Mouse (Mus musculus): Measurements from ENCODE around the gene Arf5.

Gene Arf5

DNA sequence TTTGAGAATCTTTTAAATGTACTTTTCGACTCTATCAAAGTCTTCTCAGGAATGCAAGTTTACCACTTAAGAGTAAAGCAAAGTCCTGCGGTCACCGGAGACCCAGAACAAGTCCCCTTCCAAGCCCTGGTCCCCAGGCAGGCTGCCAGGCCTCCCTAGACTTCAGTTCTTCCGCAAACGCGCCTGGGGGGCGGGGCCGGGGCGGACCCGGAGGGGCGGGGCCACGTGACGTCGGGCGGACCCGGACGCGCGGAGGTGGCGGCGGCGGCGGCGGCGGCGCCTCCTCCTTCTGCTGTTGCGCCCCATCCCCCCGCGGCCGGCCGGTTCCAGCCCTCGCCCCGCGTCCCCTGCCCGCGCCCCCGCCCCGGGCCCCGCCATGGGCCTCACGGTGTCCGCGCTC is at the start of gene Arf5:
Gene Arf5 (plus strand): TSS at position 248 of the 400 bp plus-strand sequence.
- peak; percentile 91 for DNase-seq

DNA sequence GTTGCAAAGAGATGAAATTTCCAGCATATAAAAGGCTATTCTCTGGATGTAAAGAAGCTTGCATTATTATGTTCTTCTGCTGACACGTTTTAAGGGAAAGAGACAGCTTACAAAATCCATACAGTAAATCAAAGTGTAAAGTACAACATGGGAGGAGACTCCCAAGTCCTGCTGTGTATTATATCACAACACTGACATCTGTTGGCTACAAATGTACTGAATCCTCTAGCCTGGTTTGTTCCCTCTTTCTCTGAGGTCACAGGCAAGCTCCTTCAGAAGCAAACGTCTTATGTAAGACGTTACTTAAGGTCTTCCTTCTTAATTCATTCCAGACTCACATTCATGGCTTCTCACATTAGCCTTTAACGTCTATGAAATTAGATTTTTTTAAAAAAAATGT is 41.4 kb upstream of the Arf5 start:
- no peak for DNase-seq

DNA sequence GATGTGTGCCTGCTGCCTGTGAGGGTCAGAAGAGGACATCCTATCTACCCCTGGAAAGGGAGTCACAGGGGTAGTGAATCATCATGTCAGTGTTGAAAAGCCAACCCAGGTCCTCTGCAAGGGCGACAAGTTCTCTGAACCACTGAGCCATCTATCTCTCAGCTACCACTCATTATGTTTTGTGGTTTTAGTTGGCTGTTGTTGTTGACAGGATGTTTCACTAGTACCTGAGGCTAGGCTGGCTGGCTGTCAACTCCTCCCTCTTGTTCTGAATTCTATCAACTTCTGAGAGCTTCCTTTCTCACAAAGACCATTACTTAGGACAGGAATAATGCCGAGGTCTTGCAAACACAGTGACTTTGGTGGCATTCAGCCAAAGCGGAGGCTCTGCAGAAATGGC is 38.2 kb upstream of the Arf5 start:
- DNase-seq, result no peak

DNA sequence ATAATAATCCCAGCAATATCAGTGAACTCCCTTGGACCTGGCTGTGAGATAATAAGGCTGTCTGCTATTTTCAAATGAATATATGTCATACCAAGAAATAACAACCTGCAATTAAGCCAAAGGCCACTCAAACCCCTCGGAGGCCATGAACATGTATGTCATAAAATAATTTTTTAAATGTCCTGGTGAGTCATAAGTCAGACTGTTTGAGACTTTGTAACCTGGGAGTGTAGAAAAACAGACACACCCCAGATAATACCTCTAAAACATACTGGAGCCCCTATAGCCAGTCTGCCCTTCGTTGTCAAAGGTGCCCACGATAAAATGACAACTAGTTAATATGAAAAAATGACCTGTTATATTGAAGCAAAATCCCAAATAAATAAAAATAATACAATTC is 34.3 kb upstream of the Arf5 start:
- no peak for DNase-seq

DNA sequence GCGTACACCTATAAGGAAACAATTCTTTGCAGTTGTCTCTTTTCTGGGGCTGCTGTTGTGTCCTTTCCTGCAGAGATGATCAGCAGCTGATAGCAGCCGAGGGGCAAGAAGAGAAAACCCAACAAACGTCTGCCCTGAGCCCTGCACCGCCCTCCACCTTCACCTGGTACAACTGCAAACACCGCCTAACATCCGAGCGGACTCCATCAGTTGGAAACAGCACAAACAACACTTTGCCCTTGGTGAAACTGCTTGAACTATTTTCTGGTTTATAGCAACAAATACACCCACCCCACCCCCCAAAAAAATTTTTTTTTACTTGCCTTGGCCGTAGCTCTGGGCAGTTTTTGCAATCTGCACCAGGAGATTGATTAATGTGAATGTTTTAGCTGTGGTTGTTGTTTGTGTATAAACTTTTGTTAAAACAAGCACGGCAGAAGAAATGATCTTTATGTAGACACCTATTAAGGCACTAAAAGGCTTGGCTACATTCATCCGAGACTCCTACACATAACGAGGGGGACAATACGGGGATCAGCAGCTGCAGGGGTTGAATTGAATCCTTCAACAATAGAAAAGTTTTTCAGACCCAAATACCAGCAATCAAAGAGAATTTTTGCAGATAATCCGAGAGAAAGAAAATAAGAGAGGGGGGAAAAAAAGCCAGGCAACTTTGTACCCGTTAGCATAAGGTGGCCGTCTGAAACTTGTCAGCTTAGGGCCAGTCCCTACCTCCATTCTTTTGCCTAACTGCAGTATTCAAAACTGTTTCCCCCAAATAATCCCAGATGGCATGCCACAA is 27.1 kb upstream of the Arf5 start:
- DNase-seq, result no peak

DNA sequence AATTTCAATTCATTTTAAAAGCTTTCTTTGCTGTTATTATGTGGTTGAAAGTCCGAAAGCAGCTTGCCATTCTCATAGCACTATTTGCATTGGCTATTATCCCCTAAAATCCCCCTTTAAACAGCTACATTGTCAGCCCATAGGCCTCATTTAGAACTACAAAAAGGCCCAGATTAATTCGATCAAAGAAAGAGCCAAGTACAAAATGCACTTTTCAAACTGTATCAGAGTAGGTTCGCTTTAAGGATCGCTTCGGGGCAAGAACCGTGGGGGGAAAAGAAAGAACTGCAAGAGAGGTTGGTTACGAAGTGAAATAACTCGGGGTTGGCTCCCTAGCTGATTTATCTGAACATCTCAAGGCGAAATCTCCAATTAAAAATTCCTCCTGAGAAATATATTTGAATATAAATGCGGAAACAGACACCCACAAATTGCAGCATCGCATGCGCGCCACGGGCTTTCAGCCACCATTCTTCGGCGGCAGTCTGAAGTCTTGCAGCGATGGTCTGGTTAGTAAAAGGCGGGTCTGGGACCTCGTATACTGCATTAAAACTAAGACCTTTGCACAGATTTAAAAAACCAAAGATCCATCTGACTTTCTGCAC is 26.4 kb upstream of the Arf5 start:
- DNase-seq, result peak; percentile 49

DNA sequence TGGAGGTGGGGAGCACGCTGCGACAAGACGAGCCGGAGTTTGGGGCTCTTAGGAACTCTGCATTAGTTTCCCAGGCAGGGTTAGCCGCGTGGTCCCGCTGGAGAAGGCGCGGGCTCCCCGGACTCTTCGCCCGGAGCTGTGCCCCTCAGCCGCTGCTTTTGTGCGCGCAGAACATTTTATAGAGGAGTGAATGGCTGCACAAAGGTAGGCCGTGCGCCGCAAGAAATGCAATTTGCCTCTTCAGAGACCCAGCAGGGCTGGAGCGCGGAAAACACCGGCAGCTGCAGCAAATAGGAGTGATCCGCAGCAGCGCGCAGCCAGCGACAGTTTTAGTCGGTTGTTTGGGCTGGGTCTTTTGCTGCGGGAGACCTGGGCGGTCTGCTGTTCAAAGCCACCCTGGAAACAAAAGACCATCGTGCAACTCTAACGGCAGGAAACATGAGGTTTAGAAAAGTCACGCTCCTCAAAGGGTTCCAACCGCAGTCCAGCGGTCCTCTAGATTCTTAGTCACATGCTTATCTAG is 25.6 kb upstream of the Arf5 start, which contains the start of gene Zfp800:
Gene Zfp800 (minus strand): TSS at position 325 of the 523 bp plus-strand sequence.
- DNase-seq, result peak; percentile 61

DNA sequence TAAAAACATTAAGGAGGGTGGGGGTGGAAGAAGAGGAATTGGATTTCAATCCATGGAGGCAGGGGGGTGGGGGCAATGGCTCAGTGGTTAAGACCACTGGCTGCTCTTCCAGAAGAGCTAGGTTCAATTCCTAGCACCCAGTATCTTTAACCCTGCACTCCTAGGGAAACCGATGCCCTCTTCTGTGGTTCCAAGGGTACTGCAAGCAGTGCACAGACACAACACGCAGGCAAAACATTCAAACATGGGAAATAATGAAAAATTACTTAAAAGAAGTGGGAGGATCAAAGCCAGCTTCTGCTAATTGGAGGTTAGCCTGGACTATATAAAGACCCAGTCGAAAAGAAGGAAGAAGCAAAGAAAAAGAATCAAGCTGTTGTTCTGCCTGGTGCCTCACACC is 24.6 kb upstream of the Arf5 start:
- DNase-seq, result no peak

DNA sequence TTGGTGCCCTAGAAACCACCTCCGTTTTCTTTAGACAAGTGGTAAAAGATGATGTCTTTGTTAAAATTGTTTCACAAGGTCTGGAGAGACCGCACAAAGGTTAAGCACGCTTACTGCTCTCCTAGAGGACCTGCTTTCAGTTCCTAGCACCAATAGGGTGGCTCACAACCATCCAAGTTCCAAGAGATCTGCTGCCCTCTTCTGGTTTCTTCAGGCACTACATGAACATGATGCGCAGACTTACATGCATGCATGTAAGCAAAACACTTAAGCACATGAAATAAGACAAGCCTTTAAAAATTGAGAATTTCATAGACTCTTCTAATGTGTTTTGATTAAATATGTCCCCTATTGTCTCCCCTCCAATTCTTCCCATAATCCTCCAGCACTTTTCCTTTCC is 23.6 kb upstream of the Arf5 start:
- DNase-seq, result peak; percentile 37

DNA sequence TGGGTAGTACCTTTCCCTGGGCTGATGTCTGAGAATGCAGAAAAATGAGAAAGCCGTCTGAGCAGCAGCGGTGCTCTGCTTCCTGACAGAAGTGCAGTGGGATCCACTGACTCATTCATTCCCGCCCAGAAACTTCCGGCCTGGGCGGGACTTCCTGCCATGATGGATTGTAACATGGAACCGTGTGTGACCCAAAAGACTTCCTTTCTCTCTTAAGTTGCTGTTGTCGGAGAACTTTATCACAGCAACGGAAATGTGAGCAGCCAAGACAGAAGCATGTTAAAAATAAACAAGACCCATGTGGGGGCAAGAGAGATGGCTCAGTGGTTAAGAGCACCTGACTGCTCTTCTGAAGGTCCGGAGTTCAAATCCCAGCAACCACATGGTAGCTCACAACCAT is 13.3 kb upstream of the Arf5 start:
- DNase-seq, result no peak

DNA sequence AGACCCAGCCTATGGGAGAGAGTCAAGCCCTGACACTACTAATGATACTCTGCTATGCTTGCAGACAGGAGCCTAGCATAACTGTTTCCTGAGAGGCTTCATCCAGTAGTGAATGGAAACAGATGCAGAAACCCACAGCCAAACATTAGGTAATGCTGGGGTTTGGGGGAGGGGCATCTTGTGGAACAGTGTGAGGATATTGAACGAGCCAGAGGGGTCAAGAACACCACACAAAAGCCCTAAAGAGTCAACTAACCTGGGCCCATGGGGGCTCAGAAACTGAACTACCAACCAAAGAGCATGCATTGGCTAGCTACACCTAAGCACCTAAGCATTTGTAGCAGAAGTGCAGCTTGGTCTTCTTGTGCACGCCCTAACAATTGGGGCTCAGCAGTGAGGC is 12.1 kb upstream of the Arf5 start:
- no peak for DNase-seq

DNA sequence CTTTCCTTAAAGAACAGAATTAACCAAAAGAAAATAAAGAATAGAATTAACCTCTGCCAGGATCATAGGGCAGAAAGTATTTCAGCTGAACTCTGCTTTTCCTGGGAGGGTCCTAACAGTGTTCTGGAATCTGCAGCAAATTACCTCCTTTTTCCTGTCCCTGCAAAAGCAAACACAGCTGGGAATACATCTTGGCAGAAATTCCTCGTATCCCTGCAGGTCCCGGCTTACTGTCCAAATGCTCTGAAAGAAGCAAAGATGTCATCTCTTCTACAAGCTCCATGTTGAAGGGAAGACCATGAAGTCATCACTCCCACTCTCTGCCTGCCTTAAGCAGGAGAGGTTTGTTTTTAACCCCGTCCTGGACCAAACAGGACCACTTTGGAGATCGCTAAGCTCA is 6.4 kb upstream of the Arf5 start:
- DNase-seq, result no peak

DNA sequence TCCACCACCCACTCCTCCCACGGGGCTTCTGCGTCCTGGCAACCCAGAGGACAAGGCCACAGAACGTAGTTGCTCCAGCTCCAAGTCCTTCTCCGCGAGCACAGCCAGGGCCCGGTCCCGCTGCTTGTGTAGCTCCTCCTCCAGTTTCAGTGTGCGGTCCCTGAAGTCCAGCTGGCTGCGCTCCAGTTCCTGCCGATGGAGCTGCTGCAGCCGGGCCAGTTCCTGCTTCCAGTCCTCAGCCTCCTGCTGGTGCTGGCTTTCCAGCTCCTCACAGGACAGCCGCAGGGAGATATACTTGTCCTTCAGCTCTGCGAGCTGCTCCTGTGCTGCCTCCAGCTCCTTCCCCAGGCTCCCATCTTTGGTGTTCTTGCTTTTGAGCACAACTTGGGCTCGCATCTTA is 4.9 kb upstream of the Arf5 start:
- no peak for DNase-seq

DNA sequence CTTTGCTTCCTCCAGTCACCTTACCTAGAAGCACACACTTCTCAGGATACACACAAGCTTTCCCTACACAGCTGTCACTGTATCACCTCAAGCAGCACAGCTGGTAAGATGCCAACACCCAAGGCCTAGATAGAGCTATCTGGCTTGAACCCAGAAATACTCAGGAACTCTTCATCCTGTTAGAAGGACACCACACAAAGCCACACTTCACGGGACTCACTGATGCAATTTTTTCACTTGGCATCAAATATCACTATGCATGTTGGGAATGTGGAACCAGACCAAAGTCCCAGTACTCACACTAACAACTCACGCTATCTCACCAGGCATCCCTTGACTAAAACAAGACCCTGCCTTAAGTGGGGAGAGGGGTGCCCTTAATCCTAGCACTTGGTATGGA is 3.7 kb upstream of the Arf5 start:
- no peak for DNase-seq

DNA sequence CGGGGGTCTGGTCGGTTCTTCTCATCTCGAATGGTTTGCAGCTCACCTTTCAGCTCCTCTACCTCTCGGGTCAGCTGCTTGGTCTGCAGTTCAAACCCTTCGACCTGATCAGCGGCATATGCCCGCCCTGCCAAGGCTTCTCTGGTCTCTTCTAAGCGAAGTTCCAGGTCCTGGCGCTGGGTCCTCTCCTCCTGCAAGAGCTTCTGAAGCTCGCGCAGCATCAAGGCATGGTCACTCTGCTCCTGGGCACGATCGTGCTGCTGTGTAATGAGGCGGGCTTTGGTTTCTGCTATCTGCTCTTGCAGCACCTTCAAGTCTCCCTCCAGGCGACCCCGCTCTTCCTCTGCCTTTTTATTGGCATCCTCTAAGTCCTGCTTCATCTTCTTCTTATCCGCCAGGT is 3.0 kb upstream of the Arf5 start:
- DNase-seq, result no peak

DNA sequence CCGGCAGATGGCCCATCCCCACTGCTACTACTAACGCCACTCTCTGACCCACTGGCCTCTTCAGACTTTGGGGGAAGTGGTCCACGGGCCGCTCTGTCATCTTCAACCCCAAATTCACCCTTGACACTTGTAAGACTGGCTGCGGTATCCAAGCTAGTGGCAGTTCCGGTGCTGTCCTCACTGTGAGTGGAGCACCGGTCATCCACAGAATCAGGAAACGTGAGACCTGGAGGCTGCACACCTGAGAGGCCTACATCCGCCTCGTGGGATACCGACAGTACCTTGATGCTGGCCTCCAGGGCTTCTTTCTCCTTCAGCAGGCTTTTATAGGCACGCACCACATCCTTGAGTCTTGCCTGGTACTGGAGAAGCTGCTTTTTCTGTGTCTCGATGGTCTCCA is 2.5 kb upstream of the Arf5 start:
- DNase-seq, result peak; percentile 10

DNA sequence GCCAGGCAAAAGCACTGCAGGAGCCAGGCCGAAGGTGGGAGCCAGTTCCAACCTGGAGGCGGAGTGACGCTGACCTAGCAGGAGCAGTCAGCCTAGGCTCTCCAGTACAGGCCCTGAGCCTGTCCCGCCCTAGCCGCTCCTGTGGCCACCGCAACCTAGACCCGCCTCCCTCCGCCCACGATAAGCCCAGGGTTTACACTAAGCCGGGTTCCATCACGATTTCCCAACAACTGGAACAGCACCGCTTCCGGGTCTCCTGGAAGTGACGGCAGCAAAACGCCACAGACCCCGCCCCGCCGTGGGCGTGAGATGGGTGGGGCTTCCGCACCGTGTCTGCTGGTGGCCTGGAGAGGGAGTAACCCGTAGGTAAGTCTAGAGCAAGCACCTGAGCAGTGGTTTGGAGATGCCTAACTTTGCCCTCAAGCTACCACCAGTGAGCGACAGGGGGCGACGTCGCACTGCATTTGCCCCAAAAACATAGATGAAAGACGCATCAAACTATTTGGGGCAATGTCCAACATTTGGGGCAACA is 1.8 kb upstream of the Arf5 start:
- DNase-seq, result peak; percentile 94

DNA sequence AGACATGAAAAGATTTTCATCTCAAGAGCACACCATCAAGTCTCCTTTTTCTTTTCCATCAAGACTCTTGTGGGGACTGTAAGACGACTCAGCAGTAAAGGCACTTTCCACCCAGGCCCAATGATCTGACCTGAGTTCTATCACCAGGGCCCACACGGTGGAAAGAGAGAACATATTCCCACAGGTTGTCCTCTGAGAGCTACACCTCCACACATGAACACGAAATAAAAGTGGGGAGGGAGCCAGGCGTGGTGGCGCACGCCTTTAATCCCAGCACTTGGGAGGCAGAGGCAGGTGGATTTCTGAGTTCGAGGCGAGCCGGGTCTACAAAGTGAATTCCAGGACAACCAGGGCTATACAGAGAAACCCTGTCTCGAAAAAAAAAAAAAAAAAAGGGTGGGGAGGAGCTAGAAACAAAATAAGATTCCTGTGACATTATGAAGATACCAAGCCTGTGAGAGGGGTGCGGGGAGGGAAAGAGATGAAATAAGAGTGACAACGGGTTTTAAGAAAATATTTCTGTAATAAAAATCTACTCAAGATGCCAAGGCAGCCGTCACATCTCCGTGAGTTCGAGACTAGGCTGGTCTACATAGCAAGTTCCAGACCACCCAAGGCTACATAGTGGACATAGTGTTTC is 589 bp upstream of the Arf5 start:
- no peak for DNase-seq

DNA sequence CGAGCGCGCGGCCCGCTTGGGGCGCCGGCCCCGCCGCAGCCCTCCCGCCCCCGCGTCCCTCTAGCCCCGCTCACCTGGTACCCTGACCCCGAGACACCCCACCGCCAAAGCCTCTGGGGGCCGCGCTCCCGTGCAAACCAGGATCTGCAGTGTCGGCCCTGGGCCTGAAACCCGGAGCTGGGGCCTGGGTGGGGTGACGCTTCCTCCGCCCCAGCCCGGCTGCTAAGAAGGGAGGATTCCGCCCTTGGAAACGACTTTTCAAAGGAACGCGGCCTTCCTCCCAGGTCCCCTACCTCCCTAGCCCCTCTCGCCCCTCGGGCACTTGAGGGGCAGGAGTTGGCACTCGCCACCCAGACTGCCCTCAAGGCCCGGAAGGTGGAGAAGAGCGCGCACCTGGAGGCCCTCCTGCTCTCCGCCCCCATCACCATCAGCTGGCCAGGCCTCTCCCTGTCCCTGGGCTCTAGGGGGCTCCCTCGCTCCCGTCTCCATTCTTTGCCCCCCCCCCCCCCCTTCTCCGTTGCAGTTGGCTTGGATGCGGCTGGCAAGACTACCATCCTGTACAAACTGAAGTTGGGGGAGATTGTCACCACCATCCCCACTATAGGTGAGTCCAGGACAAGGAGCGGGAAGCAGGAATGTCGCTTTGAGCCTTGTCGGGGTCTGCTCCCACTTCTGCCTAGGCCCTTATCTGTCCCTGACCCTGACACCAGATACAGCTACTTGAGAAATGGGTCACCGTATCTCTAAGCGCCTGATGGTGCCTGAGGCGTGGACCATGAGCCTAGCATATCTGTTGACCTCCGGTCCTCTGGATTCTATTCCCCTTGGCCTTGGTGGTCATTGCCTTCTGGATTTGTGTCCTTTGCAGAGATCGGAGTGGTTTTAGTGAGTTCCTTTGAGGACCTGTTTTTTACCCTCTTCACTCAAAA is 671 bp downstream of the Arf5 start:
- peak; percentile 62 for DNase-seq

DNA sequence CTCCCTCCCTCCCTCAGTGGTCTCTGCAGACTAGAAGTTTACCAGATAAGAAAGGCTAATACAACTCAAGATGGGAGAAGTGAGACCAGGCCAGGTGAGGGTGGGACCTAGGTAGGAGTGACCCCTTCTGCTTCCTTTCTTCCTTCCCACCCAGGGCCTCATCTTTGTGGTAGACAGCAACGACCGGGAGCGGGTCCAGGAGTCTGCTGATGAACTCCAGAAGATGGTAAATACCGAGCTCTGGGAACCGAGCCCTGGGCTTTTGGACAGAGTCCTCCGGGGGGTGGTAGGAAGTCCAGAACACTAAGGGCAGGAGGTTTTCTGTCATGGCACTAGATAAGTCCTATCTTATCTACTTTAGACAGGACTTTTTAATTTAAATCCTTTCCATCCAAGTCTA is 1.7 kb downstream of the Arf5 start:
- DNase-seq, result no peak

DNA sequence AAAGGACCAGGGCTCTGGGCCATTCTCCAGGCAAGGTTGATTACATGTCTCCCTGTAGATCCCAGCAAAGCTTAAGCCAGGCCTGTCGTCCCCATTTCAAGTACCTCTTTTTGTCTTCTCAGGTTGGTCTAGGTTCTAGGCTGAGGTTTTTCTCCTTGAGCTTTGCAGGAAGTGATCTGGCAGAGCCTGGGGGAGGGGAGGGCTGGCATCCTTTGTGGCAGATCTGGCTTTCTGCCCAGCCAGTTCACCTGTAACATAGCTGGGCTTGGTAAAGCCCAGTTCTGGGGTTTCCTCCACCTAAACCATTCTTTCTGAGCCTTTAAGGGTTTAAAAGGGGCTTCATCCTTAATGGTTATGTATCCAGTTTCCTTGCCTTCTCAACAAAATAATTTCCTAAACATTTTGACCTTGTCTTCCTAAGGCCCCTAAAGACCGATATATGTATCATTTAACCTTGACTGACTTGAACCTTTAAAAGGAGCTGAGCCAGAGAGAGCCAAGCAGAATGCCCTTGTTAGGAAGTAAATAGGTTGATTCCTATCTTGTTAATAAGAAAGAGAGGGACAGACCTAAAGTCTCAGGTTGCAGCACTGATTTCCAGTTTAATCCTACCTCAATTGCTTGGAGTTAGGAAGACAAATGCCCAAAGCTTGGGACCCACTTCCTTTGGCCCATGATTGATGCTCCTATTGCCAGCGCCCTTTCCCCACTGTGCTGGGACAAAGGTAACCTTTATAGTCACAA is 3.9 kb downstream of the Arf5 start, which contains the start of gene Fscn3:
Gene Fscn3 (plus strand): TSS at position 694 of the 744 bp plus-strand sequence.
- DNase-seq, result no peak

DNA sequence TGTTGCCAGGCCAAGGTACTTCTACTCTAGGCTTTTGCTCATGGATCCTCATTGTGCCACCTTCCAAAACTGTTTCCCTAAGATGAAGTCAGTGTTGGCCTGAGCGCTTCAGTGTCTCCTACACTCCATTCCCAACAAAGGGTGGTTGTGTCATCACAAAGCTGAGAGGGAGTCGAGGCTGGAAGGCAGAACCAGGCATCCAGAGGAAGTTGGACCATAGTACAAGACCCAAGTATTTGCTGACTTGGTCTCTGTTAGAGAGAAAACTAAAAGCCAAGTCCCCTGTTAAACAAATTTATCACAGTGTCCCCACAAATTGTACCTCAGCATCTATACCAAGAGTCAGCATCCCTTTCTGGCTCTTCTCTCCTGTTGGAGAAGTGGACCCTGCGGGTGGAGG is 4.9 kb downstream of the Arf5 start, which contains the start of gene Gcc1:
Gene Gcc1 (minus strand): TSS at position 101 of the 400 bp plus-strand sequence.
- no peak for DNase-seq
